Mouse (Mus musculus) retina, embryonic 14.5 days (tissue): ENCODE results near the gene Dcaf10.

ENCODE experiments used
- DNase-seq: peaks from one replicate; pipeline ENCODE4 v3.0.0-alpha.2; 2015; ENCODE audit warnings: low spot score

The Dcaf10 gene

GRCm38 (mm10) chr4:45419051-45419450 lies 77.2 kb downstream of the Dcaf10 start:
- DNase-seq = no peak

GRCm38 (mm10) chr4:45420733-45421132 lies 78.8 kb downstream of the Dcaf10 start:
- DNase-seq = no peak

- DNase-seq = no peak
Measured at GRCm38 (mm10) chr4:45421519-45422260, 79.8 kb downstream of the Dcaf10 start.

- DNase-seq = no peak
Measured at GRCm38 (mm10) chr4:45422640-45423039, 80.7 kb downstream of the Dcaf10 start.

- no peak for DNase-seq
Measured at GRCm38 (mm10) chr4:45423406-45423805, 81.5 kb downstream of the Dcaf10 start.

GRCm38 (mm10) chr4:45426724-45427457 lies 85.0 kb downstream of the Dcaf10 start:
- peak; percentile 73 for DNase-seq
